Mouse (Mus musculus) retina, postnatal 1 day (tissue): ENCODE data around the gene Id3.

ENCODE experiments used
- DNase-seq: peaks from one replicate; pipeline ENCODE4 v3.0.0-alpha.2; 2012

The Id3 gene

GRCm38 (mm10) chr4:136179456-136179855 is 36.2 kb downstream of the Id3 start:
- DNase-seq: no peak

DNA sequence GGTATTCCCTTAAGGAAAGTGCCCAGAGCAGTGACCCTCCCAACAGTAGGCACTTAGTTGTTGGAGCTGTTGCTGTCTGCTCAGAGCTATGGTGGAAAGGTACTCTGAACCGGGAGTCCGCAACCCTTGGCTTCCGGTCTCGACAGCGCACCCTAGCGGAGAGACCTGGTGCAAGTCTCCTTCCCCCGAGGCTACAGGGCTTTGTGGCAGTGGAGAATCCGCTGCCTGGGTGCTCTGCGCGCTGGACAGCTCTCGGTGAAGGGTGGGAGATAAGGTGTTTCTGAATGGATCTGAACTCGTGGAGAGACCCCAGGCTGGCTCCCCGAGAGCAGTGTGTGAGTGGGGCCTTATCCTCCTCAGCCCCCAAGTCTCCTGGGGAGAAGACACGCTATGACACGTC is 36.7 kb downstream of the Id3 start:
- DNase-seq: peak; percentile 87

DNA sequence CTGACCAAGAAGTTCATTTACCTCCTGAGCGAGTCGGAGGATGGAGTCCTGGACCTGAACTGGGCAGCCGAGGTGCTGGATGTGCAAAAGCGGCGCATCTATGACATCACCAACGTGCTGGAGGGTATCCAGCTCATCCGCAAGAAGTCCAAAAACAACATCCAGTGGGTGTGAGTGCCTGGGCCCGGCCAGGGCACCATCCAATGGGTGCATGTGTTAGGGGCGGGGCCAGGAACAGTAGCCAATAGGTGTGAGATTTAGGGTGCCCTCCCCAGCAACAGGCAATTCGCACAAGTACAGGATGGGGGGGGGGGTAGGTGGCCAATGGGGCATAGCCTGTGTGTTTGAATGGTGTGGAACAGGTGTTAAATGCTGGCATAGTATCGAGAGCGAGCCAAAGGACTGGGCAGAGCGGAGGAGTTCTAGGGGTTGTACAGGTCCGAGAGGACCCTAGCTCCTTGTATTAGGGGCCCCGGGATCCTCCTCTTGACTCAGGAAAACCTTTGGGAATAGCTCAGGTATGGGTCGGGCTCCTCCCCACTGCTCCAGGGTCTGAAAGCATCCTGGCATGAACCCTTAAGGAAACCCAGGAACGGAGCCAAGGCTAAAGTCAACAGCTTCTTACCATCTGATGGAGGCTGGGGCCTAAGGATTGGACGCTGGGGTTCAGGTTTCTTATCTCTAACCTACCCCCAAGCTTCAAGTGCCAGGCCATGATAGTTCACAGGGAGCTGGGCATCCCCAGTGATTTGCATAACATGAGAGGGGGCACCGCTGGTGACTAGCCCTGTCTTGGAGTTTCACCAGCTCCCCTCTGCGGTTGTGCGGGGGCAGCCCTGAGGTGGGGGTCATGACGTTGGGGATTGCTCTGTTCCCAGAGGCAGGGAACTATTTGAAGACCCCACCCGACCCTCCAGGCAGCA is 37.4 kb downstream of the Id3 start:
- peak; percentile 53 for DNase-seq

- DNase-seq: peak; percentile 34
Observed at GRCm38 (mm10) chr4:136181367-136181766, 38.1 kb downstream of the Id3 start.

DNA sequence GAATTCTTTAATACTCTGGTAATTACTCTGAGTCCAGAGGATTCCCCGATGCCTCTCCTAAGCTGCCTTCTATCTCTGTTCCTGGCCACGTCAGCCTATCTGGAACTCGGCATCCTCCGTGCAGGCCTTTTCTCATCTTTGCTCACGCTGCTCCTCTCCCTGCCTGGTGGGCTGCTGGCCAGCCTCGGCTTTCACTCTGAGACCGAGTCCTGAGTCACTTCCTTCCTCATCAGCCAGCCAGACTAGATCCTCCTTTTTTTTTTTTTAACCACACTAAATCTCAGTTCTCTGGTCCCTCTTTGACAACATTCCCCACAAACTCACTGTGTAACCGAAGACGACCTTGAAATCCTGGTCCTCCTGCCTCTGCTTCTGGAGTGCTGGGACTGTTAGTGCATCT is 42.1 kb downstream of the Id3 start:
- no peak for DNase-seq

DNA sequence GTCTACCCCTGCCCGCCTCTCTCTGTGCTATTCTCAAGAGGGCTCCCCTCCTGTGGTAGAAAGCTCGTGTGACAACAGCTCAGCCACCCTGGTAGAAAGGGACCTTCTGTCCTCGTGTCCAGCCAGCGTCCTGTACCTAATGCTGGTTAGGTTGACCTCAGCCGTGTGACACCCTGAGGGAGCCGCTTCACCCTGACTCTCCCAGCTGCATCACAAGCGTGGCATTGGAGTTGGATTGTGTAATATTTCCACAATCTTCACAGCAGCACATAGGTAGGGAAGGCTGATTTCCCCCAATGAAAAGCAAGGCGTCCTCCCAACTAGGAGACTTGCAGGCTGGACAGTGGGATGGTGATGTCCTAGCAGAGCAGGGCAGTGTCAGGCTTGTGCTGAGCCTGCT is 43.0 kb downstream of the Id3 start:
- no peak for DNase-seq

DNA sequence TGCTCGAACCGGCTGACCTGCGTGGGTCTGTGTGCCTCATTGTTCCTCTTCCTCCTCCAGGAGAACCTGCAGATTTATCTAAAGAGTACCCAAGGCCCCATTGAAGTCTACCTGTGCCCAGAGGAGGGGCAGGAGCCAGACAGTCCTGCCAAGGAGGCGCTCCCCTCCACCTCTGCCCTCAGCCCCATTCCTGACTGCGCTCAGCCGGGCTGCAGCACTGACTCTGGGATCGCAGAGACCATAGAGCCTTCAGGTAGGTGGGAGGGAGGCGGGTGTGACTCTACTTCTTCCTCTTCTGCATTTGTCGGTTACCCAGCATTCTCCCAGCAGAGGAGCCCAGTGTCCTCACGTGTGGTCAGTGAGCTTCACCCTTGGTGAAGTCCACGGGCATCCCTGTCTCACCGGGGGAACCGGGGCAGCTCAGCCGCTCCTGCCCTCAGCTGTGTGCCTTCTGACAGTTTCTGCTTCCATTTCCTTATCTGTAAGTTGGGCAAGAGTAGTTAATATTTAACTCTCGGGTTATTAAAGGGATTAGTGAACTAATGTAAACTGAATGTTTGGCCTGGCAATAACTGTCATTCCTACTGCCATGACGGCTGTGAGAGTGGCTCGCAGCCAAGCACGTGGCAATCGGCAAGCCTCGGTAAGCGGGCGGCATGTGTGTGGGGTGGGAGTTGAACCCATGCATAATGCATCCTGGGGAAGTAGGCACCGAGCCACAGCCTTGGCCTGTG is 43.6 kb downstream of the Id3 start:
- no peak for DNase-seq

GRCm38 (mm10) chr4:136188973-136189737 is 45.9 kb downstream of the Id3 start:
- DNase-seq: no peak

DNA sequence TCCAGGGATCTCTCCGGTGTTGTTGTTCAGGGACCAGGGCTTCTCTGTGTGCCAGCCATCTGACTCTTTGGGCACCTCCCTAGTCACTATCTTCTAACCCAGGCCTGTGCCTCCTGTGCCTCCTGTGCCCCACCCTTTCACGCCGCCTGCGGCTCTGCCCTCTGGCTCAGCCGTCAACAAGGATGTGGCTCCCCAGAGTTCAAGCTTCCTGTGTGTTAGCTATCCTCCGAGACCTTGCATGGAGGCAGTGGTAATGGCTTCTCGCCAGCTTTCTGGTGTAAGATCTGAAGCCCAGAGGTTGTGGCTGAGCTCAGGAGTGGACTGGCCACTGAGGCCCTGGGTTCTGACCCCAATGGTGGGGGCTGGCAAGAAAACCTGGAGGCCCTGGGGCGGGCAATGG is 46.6 kb downstream of the Id3 start:
- DNase-seq: no peak

- no peak for DNase-seq
Observed at GRCm38 (mm10) chr4:136193571-136193970, 50.3 kb downstream of the Id3 start.

DNA sequence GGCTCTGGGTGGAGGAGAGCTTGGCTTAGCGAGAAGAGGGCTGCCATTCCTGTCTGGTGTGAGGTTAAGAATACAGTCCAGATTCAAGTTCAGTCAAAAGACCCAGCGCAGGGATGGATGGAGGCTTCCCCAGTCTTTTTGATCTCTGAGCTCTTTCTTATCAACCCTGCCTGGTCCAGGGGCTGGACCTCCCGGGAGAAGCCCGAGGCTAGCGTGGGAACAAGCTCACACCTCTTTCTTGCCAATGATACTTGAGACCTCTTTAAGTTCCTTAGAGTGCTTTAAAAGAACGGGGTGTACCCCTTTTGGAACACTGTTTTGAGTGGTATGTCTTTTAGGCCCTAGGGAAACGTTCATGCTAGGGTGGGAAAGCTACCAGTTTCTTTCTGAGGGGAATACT is 51.7 kb downstream of the Id3 start:
- no peak for DNase-seq
